10 mouse cellular contexts compared by ENCODE assay signal in the genomic region with DNA sequence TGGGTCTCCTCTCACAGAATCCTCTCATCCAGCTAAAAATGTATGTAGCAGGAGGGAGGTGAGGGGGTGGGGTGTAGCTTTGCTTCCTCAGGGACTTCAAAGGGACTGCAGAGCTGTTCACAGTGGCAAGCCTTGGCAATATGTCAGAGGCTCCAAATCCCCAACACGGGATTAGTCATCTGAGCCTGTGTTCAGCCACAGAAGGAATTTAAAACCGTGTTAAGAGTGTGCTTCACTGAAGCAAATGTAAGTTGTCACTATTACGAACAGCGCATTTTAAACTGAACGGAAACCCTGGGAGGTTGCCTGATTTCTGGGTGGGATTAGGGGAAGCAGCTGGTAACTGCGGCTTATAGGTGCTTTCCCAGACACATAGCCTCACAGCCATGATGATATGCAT.
DNase-seq lines count a peak whose midpoint lies in the region; ATAC-seq lines count a peak whose summit lies in the region.
"Had no signal": no experiment of that assay in that cellular context is flagged by ENCODE, and none has a peak within 500 bp of the region (broad histone marks: within the 10 kb centered on the region; RNA-seq: fewer than 3 reads in every experiment).

No protein-coding gene starts in this region.

- no peak for ATAC-seq in liver, embryonic 11.5 days (replicated peaks; ENCODE audit: low FRiP score)
- ATAC-seq: intestine, postnatal 0 days had no signal

- H3K4me2 ChIP-seq in liver, embryonic 11.5 days: no peak overlapping the region

- H3K9me3 ChIP-seq in midbrain, embryonic 10.5 days (replicated peaks): no peaks in the 10 kb centered on the region
- no peaks in the 10 kb centered on the region for H3K9me3 ChIP-seq in liver, embryonic 11.5 days (ENCODE audit: control insufficient read depth, low read length)

- peaks cover 28% of the 10 kb centered on the region for H3K27me3 ChIP-seq in midbrain, embryonic 10.5 days (ENCODE audit: low read depth, poor library complexity, severe bottlenecking)
- no peaks in the 10 kb centered on the region for H3K27me3 ChIP-seq in liver, embryonic 11.5 days (replicated peaks; ENCODE audit: control insufficient read depth, insufficient read depth, low read length)

- WGBS in midbrain, embryonic 10.5 days: 21% methylated on average over 6 of the region's 6 CpGs
- 27% methylated on average over 6 of the region's 6 CpGs for WGBS in liver, embryonic 11.5 days

- peak; percentile 47 to 50 for DNase-seq in cerebellum, postnatal 10 days
- DNase-seq in cerebellum, postnatal 4 days (ENCODE audit: low spot score in 2 of 2): no peak
- DNase-seq in right cerebral cortex, adult 18-20 months: peak; percentile 71
- no peak for DNase-seq in right cerebral cortex, postnatal 4 days
- DNase-seq in midbrain, embryonic 10.5 days (ENCODE audit: low spot score): peak; percentile 37
- DNase-seq in telencephalon, adult 2 months (ENCODE audit: low read depth, low spot score): peak; percentile 86
- DNase-seq in liver, embryonic 11.5 days (ENCODE audit: low spot score): no peak
- DNase-seq in spleen, postnatal 4 days (ENCODE audit: low spot score in 2 of 2): no peak

- peaks cover 22% of the 10 kb centered on the region for H3K4me1 ChIP-seq in midbrain, embryonic 10.5 days
- H3K4me1 ChIP-seq in liver, embryonic 11.5 days (replicated peaks; ENCODE audit: control insufficient read depth, insufficient read depth, low read length): no peaks in the 10 kb centered on the region

- H3K36me3 ChIP-seq in midbrain, embryonic 10.5 days: no peaks in the 10 kb centered on the region
- no peaks in the 10 kb centered on the region for H3K36me3 ChIP-seq in liver, embryonic 11.5 days (ENCODE audit: control insufficient read depth, insufficient read depth, low read length)

- H3K27ac ChIP-seq in midbrain, embryonic 10.5 days (replicated peaks): 0 out of 2 replicates have a peak overlapping the region, but pooled peaks have one; percentile 13
- no peak overlapping the region for H3K27ac ChIP-seq in liver, embryonic 11.5 days (ENCODE audit: low read depth, low read length)
- H3K27ac ChIP-seq: macrophage had no signal

- no peak overlapping the region for H3K4me3 ChIP-seq in midbrain, embryonic 10.5 days
- no peak overlapping the region for H3K4me3 ChIP-seq in liver, embryonic 11.5 days (ENCODE audit: low read depth, low read length)

- H3K9ac ChIP-seq in liver, embryonic 11.5 days (ENCODE audit: low read depth, low read length): no peak overlapping the region

Comparison
In these comparisons a context has a peak if more than half of its experiments do, and no peak if none do; other contexts are left out.
1. DNase-seq: peak in cerebellum, postnatal 10 days (2 of 2), right cerebral cortex, adult 18-20 months (single experiment), midbrain, embryonic 10.5 days (single experiment) and telencephalon, adult 2 months (single experiment); none in cerebellum, postnatal 4 days (0 of 2), right cerebral cortex, postnatal 4 days (single experiment), liver, embryonic 11.5 days (single experiment) and spleen, postnatal 4 days (0 of 2).